Mouse (Mus musculus): ENCODE measurements at regions not wholly inside any gene's neighbourhood (a gene's known extent, or its start where the extent isn't known, plus 50 kb on each side); places are given as distances from the start of the nearest gene placed in this dataset.

- no peak overlapping the region for H3K27ac ChIP-seq (ENCODE audit: low read depth, low read length)
- ATAC-seq (ENCODE audit: low FRiP score) (no peak), DNase-seq (ENCODE audit: low spot score) (no peak)
- H3K9me3 ChIP-seq (ENCODE audit: low read length) = no peaks in the 10 kb centered on the region
- H3K27me3 ChIP-seq (ENCODE audit: insufficient read depth, low read length) = no peaks in the 10 kb centered on the region
- no peak overlapping the region for H3K4me2 ChIP-seq (ENCODE audit: low read depth, low read length, poor library complexity, severe bottlenecking)
- H3K9ac ChIP-seq (replicated peaks; ENCODE audit: low read length, poor library complexity, severe bottlenecking) = no peak overlapping the region
- 87% methylated on average over 7 of the region's 7 CpGs for WGBS
- H3K36me3 ChIP-seq (ENCODE audit: insufficient read depth, low read length) = no peaks in the 10 kb centered on the region
- no peak overlapping the region for H3K4me3 ChIP-seq (ENCODE audit: low read depth, low read length)
- H3K4me1 ChIP-seq (ENCODE audit: insufficient read depth, low read length) = no peaks in the 10 kb centered on the region
- TF ChIP-seq CTCF (IDR thresholded peaks at IDR 0.05) = no peak
These were observed 105.2 kb downstream of the Elovl4 start for GRCm38 (mm10) chr9:83700916-83701315.

GRCm38 (mm10) chr9:83700056-83700455 is 106.0 kb downstream of the Elovl4 start:
- no peak overlapping the region for H3K4me2 ChIP-seq (ENCODE audit: low read depth, low read length, poor library complexity, severe bottlenecking)
- no peak for ATAC-seq (ENCODE audit: low FRiP score)
- H3K9ac ChIP-seq (replicated peaks; ENCODE audit: low read length, poor library complexity, severe bottlenecking) = no peak overlapping the region
- TF ChIP-seq CTCF (IDR thresholded peaks at IDR 0.05) = no peak
- no peaks in the 10 kb centered on the region for H3K27me3 ChIP-seq (ENCODE audit: insufficient read depth, low read length)
- H3K9me3 ChIP-seq (ENCODE audit: low read length) = no peaks in the 10 kb centered on the region
- 75% methylated on average over 7 of the region's 7 CpGs for WGBS
- H3K36me3 ChIP-seq (ENCODE audit: insufficient read depth, low read length) = no peaks in the 10 kb centered on the region
- H3K27ac ChIP-seq (ENCODE audit: low read depth, low read length) = no peak overlapping the region
- DNase-seq (ENCODE audit: low spot score) = no peak
- no peaks in the 10 kb centered on the region for H3K4me1 ChIP-seq (ENCODE audit: insufficient read depth, low read length)
- H3K4me3 ChIP-seq (ENCODE audit: low read depth, low read length) = no peak overlapping the region

- Histone ChIP-seq H3K9me3 (ENCODE audit: low read length) (no peaks in the 10 kb centered on the region), H3K4me3 (ENCODE audit: low read depth, low read length) (peak overlapping the region; percentile 29), H3K4me1 (ENCODE audit: insufficient read depth, low read length) (0 out of 2 replicates have a peak, but pooled peaks cover 8% of the 10 kb centered on the region), H3K9ac (replicated peaks; ENCODE audit: low read length, poor library complexity, severe bottlenecking) (peak overlapping the region; percentile 29), H3K27ac (ENCODE audit: low read depth, low read length) (0 out of 2 replicates have a peak overlapping the region, but pooled peaks have one; percentile 43), H3K27me3 (ENCODE audit: insufficient read depth, low read length) (no peaks in the 10 kb centered on the region), H3K4me2 (ENCODE audit: low read depth, low read length, poor library complexity, severe bottlenecking) (peak overlapping the region; percentile 39), H3K36me3 (ENCODE audit: insufficient read depth, low read length) (no peaks in the 10 kb centered on the region)
- DNase-seq (ENCODE audit: low spot score) (peak; percentile 94), ATAC-seq (ENCODE audit: low FRiP score) (peak; percentile 83)
- WGBS = 19% methylated on average over 24 of the region's 24 CpGs
- TF ChIP-seq CTCF (IDR thresholded peaks at IDR 0.05) = peak; percentile 82
These were observed 114.5 kb downstream of the Elovl4 start for GRCm38 (mm10) chr9:83691332-83692198.

Data from midbrain, postnatal 0 days (tissue).